Mouse (Mus musculus): ENCODE measurements around the gene Egf. TPM values are rescaled to one million over a fixed set of nuclear protein-coding genes. Genes with fewer than 3 reads are reported as not detected.

Egf gene
- polyA plus RNA-seq, 1 experiment from 2014 or later, result 0.85 TPM

GRCm38 (mm10) chr3:129744803-129745202 lies 10.3 kb downstream of the Egf start:
- TF ChIP-seq CTCF (IDR thresholded peaks at IDR 0.05; ENCODE audit: low read depth), result peak; percentile 64
- Histone ChIP-seq H3K27me3 (replicated peaks; ENCODE audit: control insufficient read depth, insufficient read depth, low read length) (no peaks in the 10 kb centered on the region), H3K36me3 (ENCODE audit: control insufficient read depth, insufficient read depth) (no peaks in the 10 kb centered on the region), H3K27ac (ENCODE audit: low read depth, low read length) (no peak overlapping the region), H3K4me2 (replicated peaks; ENCODE audit: low read depth) (no peak overlapping the region), H3K4me1 (replicated peaks; ENCODE audit: control insufficient read depth, insufficient read depth, low read length) (no peaks in the 10 kb centered on the region), H3K9ac (ENCODE audit: low read depth, low read length) (no peak overlapping the region), H3K9me3 (ENCODE audit: control insufficient read depth) (no peaks in the 10 kb centered on the region), H3K4me3 (ENCODE audit: low read depth, low read length) (no peak overlapping the region)
- WGBS, result 62% methylated on average over 8 of the region's 8 CpGs
- no peak for ATAC-seq

- Histone ChIP-seq H3K9ac (ENCODE audit: low read depth, low read length) (no peak overlapping the region), H3K36me3 (ENCODE audit: control insufficient read depth, insufficient read depth) (no peaks in the 10 kb centered on the region), H3K4me2 (replicated peaks; ENCODE audit: low read depth) (no peak overlapping the region), H3K27ac (ENCODE audit: low read depth, low read length) (no peak overlapping the region), H3K27me3 (replicated peaks; ENCODE audit: control insufficient read depth, insufficient read depth, low read length) (no peaks in the 10 kb centered on the region), H3K4me1 (replicated peaks; ENCODE audit: control insufficient read depth, insufficient read depth, low read length) (no peaks in the 10 kb centered on the region), H3K9me3 (ENCODE audit: control insufficient read depth) (no peaks in the 10 kb centered on the region), H3K4me3 (ENCODE audit: low read depth, low read length) (no peak overlapping the region)
- 73% methylated on average over 6 of the region's 6 CpGs for WGBS
- TF ChIP-seq CTCF (IDR thresholded peaks at IDR 0.05; ENCODE audit: low read depth), result no peak
- no peak for ATAC-seq
Measured at GRCm38 (mm10) chr3:129742781-129743180, 12.3 kb downstream of the Egf start.

GRCm38 (mm10) chr3:129738291-129739183 lies 16.6 kb downstream of the Egf start:
- no peak overlapping the region for H3K4me3 ChIP-seq (ENCODE audit: low read depth, low read length)
- no peaks in the 10 kb centered on the region for H3K4me1 ChIP-seq (replicated peaks; ENCODE audit: control insufficient read depth, insufficient read depth, low read length)
- H3K4me2 ChIP-seq (replicated peaks; ENCODE audit: low read depth), result no peak overlapping the region
- no peaks in the 10 kb centered on the region for H3K36me3 ChIP-seq (ENCODE audit: control insufficient read depth, insufficient read depth)
- TF ChIP-seq CTCF (IDR thresholded peaks at IDR 0.05; ENCODE audit: low read depth), result no peak
- H3K9me3 ChIP-seq (ENCODE audit: control insufficient read depth), result no peaks in the 10 kb centered on the region
- H3K9ac ChIP-seq (ENCODE audit: low read depth, low read length), result no peak overlapping the region
- ATAC-seq, result no peak
- no peaks in the 10 kb centered on the region for H3K27me3 ChIP-seq (replicated peaks; ENCODE audit: control insufficient read depth, insufficient read depth, low read length)
- WGBS, result 72% methylated on average over 16 of the region's 16 CpGs
- H3K27ac ChIP-seq (ENCODE audit: low read depth, low read length), result no peak overlapping the region

GRCm38 (mm10) chr3:129731636-129732035 lies 23.5 kb downstream of the Egf start:
- 81% methylated on average over 6 of the region's 6 CpGs for WGBS
- Histone ChIP-seq H3K4me2 (replicated peaks; ENCODE audit: low read depth) (no peak overlapping the region), H3K4me1 (replicated peaks; ENCODE audit: control insufficient read depth, insufficient read depth, low read length) (no peaks in the 10 kb centered on the region), H3K4me3 (ENCODE audit: low read depth, low read length) (no peak overlapping the region), H3K27ac (ENCODE audit: low read depth, low read length) (no peak overlapping the region), H3K36me3 (ENCODE audit: control insufficient read depth, insufficient read depth) (no peaks in the 10 kb centered on the region), H3K9ac (ENCODE audit: low read depth, low read length) (no peak overlapping the region), H3K9me3 (ENCODE audit: control insufficient read depth) (no peaks in the 10 kb centered on the region), H3K27me3 (replicated peaks; ENCODE audit: control insufficient read depth, insufficient read depth, low read length) (no peaks in the 10 kb centered on the region)
- no peak for TF ChIP-seq CTCF (IDR thresholded peaks at IDR 0.05; ENCODE audit: low read depth)
- ATAC-seq, result no peak

GRCm38 (mm10) chr3:129730426-129730825 lies 24.7 kb downstream of the Egf start:
- 27% methylated on average over 8 of the region's 8 CpGs for WGBS
- peak; percentile 58 for TF ChIP-seq CTCF (IDR thresholded peaks at IDR 0.05; ENCODE audit: low read depth)
- Histone ChIP-seq H3K9ac (ENCODE audit: low read depth, low read length) (no peak overlapping the region), H3K9me3 (ENCODE audit: control insufficient read depth) (no peaks in the 10 kb centered on the region), H3K27ac (ENCODE audit: low read depth, low read length) (no peak overlapping the region), H3K27me3 (replicated peaks; ENCODE audit: control insufficient read depth, insufficient read depth, low read length) (no peaks in the 10 kb centered on the region), H3K4me2 (replicated peaks; ENCODE audit: low read depth) (no peak overlapping the region), H3K4me1 (replicated peaks; ENCODE audit: control insufficient read depth, insufficient read depth, low read length) (no peaks in the 10 kb centered on the region), H3K4me3 (ENCODE audit: low read depth, low read length) (no peak overlapping the region), H3K36me3 (ENCODE audit: control insufficient read depth, insufficient read depth) (no peaks in the 10 kb centered on the region)
- no peak for ATAC-seq

- no peaks in the 10 kb centered on the region for H3K36me3 ChIP-seq (ENCODE audit: control insufficient read depth, insufficient read depth)
- no peak overlapping the region for H3K4me3 ChIP-seq (ENCODE audit: low read depth, low read length)
- no peak overlapping the region for H3K4me2 ChIP-seq (replicated peaks; ENCODE audit: low read depth)
- ATAC-seq, result no peak
- H3K4me1 ChIP-seq (replicated peaks; ENCODE audit: control insufficient read depth, insufficient read depth, low read length), result no peaks in the 10 kb centered on the region
- 79% methylated on average over 5 of the region's 5 CpGs for WGBS
- no peak for TF ChIP-seq CTCF (IDR thresholded peaks at IDR 0.05; ENCODE audit: low read depth)
- no peak overlapping the region for H3K27ac ChIP-seq (ENCODE audit: low read depth, low read length)
- H3K9ac ChIP-seq (ENCODE audit: low read depth, low read length), result no peak overlapping the region
- no peaks in the 10 kb centered on the region for H3K27me3 ChIP-seq (replicated peaks; ENCODE audit: control insufficient read depth, insufficient read depth, low read length)
- no peaks in the 10 kb centered on the region for H3K9me3 ChIP-seq (ENCODE audit: control insufficient read depth)
Measured at GRCm38 (mm10) chr3:129729916-129730315, 25.2 kb downstream of the Egf start.

Measured in intestine, postnatal 0 days (tissue).